Mouse (Mus musculus) lung, postnatal 25 days (tissue): ENCODE measurements around the gene Ltb4r2.
A peak's percentile ranks its signal among the peaks of the same experiment; 100 is the strongest.

Experiments
- DNase-seq: peaks from one replicate; pipeline ENCODE4 v3.0.0; 2022; ENCODE audit warnings: low spot score

Ltb4r2 gene

GRCm38 (mm10) chr14:55761163-55761562 is at the start of gene Ltb4r2:
TSS of gene Ltb4r2 (plus strand) at chr14:55761428.
- DNase-seq: no peak

GRCm38 (mm10) chr14:55711786-55712185 is 49.4 kb upstream of the Ltb4r2 start:
- DNase-seq: no peak

GRCm38 (mm10) chr14:55713007-55713728 is 48.1 kb upstream of the Ltb4r2 start:
- peak; percentile 71 for DNase-seq

DNA sequence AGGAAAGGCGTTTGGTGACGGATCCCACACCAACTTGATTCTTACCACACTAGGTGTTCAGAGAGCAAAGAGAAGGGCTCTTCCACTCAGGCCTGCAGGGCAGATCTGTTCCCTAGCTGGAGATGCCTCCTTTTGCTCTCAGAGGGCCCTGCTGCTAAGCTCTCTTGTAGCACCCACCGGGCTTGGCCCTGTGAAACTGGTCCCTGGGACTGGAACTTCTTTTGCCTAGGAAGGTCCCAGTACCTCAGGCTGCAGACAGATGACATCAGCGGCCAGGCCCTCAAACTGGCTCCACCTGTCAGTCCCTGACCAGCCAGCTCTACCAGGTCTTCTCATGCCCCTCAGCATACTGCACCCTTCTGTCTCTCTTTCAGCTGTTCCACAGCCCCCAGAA is 47.5 kb upstream of the Ltb4r2 start, which contains the start of gene Tgm1:
Gene Tgm1 (minus strand): TSS at position 198 of the 394 bp plus-strand sequence.
- DNase-seq: no peak

DNA sequence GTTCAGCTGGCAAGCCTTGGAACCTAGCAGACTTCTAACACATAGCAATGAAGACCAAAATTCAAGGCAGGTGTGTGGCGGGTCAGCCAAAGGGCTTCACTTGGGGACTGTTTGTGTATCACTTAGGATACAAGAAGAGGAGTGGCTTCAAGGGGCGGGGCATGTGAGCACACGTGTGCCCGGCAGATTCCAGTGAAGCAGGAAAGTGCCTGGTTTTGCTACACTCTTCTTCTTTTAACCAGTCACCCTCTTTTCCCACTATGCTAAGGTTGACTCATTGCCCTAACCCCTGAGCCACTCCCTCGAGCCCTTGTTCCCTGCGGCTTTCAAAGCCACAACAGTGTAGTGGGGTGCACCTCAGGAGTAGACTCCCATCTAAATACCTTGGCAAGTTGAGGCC is 46.3 kb upstream of the Ltb4r2 start:
- DNase-seq: peak; percentile 69

DNA sequence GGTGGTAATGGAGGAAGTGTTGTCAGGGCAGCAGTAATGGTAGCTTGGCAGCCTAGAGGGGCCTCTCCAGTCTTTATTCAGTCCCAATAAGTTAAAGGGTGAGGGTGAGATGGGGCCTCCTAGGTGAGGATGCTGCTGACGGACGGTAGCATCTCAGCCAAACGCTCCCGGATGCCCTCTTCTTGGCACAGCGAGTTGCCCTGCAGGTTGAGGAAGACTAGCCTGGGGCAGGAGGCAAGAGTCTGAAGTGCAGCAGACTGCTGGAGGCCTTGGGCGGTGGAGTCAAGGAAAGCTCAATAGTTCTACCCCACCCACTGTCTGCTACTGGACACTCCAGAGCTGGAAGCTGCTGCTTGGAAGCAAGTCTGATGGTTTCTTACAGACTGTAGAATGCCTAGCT is 45.0 kb upstream of the Ltb4r2 start:
- no peak for DNase-seq

DNA sequence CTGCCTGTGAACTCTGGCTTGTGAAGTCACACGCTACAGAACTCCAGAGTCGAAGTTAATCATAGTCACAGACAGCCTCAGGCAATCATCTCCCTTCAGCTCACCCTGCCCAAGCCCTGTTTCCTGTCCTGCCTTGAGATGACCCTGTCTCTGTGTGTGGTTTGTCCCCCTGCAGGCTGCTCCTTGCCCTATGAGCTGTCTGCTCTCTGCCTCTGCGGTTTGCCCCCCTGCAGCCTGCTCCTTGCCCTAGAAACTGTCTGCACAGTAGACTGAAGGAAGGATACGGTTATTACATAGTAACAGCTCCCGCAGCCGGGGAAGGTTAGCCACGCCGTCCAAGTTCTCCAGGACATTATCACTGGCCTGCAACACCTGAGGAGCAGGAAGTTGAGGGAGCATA is 44.3 kb upstream of the Ltb4r2 start:
- no peak for DNase-seq

DNA sequence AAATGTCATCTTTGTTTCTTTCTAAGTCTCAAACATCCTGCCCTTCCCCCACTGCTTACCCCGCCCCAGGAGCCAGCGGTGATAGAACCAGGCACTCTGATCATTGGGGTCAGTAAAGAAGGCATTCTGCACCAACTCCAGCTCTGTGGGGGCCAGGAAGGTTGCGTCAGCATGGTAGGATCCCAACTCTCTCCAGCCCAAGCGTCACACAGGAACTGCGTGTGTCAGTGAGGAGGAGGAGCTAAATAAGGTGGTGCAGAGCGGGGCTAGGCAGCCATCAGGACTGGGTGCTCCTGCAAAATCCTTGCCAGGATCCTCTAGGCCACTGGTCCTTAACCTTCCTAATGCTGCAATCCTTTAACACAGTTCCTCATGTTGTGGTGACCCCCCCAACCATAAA is 41.5 kb upstream of the Ltb4r2 start:
- DNase-seq: no peak

GRCm38 (mm10) chr14:55720666-55721065 is 40.6 kb upstream of the Ltb4r2 start:
- no peak for DNase-seq

DNA sequence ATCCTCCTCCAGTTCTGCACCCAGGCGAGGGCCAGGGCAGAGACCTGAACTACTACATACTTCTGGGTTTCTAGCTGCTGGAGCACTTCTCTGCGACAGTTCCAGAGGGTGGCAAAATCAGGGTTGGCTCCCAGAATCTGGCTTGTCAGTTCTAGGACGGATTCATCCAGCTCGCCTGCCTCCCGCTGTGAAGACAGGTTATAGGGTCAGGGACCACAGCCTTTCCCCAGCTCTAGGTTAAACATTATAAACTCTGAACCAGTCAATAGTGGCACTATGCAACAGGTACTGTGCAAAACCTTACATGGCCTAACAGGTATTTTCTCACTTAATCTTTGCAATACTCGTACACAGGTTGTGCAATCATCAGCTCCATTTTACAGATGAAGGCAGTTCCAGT is 40.2 kb upstream of the Ltb4r2 start:
- no peak for DNase-seq

- peak; percentile 93 for DNase-seq
Observed at GRCm38 (mm10) chr14:55721700-55722437, 39.4 kb upstream of the Ltb4r2 start, which contains the start of gene Rabggta. TSS of gene Rabggta (minus strand) at chr14:55722263.

- no peak for DNase-seq
Observed at GRCm38 (mm10) chr14:55722438-55722945, 38.7 kb upstream of the Ltb4r2 start.

DNA sequence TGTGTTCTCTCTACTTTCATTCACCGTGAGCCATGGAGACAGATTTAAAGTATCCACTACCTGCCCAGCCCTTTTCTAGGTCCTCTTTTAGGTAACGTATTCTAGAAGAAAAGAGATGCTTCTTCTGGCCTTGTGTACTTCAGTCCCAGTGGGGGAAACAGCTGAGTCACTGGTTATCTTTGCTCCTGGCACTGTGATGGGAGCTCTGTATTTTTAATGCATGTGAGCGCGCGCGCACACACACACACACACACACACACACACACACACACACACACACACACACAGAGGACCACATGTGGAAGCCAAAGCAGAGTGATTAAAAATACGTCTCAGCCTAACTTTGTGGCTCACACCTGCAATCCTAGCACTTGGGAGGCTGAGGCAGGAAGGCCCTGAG is 37.8 kb upstream of the Ltb4r2 start:
- DNase-seq: no peak

DNA sequence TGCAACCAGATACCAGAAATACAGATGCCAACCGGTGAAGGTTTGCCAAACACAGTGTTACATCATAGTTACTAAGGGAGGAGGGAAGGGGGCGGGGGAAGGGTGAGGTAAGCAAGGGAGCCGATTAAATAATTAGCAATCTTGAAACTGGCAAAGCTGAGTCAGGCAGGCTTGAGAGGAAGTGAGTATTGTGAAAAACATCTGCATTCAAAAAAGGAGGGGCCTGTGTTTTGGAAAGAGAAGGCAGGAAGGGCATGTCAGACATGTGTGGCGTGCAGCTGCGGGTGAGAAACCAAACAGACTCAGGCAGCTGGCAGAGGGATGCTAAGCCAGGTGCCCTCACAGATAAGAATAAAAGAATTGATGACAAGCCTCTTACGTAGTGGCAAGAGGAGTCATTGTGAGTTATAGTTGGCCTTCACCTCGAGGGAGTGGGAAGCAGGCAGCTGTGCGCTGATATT is 36.8 kb upstream of the Ltb4r2 start:
- DNase-seq: peak; percentile 82

- DNase-seq: no peak
Observed at GRCm38 (mm10) chr14:55726261-55726660, 35.0 kb upstream of the Ltb4r2 start.

GRCm38 (mm10) chr14:55727889-55728685 is 33.1 kb upstream of the Ltb4r2 start:
- peak; percentile 50 for DNase-seq

GRCm38 (mm10) chr14:55730116-55730515 is 31.1 kb upstream of the Ltb4r2 start:
- DNase-seq: no peak

- no peak for DNase-seq
Observed at GRCm38 (mm10) chr14:55730531-55731032, 30.6 kb upstream of the Ltb4r2 start.

DNA sequence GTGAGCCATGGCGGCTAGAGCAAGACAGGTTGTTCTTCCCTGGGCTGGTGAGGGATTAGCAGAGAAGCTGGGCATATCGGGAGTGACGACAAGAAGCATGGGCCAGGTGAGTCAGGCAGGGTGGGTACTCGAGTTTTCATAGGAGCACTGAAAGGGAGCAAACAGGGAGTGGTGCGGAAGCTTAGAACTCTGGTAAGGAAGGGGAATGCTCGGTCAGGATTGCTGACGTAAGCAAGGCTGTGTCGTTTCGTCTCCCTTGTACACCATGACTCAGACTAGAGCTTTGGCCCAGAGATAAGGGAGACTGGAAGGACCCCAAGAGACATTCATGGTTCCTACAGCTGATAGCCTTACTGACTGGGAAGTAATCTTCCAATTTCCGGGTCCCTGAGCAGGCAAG is 27.3 kb upstream of the Ltb4r2 start:
- no peak for DNase-seq

DNA sequence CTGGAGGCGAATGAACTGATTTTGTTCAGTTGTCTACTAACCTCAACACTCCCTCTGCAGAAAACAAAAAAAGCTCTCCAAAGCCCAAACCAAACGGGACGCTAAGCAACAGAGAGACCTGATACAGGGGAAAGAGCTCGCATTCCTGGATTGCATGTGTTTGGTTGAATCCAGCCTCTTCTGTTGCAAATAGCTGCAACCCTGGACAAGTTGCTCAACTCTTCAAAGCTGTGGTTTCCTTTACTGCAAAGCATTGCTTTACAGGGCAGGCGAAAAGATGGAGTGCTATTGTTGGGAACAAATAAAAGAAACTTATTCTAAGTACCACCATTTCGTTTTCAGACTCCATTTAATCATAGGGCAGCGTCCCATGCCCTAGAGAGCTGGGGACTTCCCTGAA is 26.4 kb upstream of the Ltb4r2 start:
- DNase-seq: no peak

- DNase-seq: no peak
Observed at GRCm38 (mm10) chr14:55735334-55735733, 25.9 kb upstream of the Ltb4r2 start.

DNA sequence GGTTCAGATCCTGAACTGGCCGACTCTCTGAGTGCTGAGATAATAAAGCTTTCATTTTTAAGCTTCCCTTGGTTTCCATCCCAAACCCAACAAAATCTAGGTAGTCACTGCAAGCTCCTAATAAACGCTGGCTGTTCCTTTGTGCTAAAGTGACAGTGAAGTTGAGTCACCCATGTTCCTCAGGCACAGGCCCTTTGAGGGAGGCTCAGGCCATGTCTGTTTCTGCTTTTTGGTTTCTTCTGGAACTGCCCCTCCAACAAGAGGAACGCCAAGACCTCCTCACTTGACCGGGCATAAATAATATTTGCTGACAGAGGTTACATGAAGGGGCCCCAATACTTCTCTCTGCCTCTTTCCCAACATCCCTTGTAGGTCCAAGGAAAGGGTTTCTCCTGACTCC is 25.5 kb upstream of the Ltb4r2 start:
- DNase-seq: no peak
